8 mouse cellular contexts compared by ENCODE assay signal in the genomic region with DNA sequence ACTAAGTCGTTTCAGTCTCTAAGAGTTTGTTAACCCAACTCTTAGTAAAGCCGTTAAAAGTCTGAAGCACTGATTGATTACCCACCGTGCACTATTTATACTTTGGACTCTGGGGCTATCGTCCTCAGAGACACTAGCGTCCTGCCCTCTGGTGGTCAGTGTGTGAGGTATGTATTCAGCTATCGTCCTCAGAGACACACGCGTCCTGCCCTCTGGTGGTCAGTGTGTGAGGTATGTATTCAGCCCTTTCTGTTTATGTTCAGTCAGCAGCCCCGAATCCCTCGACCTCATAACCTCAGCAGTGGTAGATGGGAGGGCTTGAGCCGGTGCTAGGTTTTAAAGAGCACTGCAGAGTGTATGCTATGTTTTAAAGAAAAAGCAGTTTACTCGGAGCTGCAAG. TPM values are rescaled to one million over a fixed set of nuclear protein-coding genes. Genes with fewer than 3 reads are reported as not detected.
DNase-seq lines count a peak whose midpoint lies in the region; ATAC-seq and TF ChIP-seq lines count a peak whose summit lies in the region.

No protein-coding gene starts in this region.

- H3K4me1 ChIP-seq in heart, embryonic 11.5 days (ENCODE audit: control insufficient read depth, insufficient read depth, low read length): no peaks in the 10 kb centered on the region
- H3K4me1 ChIP-seq in intestine, postnatal 0 days (replicated peaks; ENCODE audit: control insufficient read depth, insufficient read depth, low read length): no peaks in the 10 kb centered on the region
- H3K4me1 ChIP-seq in midbrain, embryonic 14.5 days (ENCODE audit: control insufficient read depth, insufficient read depth, low read length): no peaks in the 10 kb centered on the region
- no peaks in the 10 kb centered on the region for H3K4me1 ChIP-seq in spleen, adult 2 months (ENCODE audit: control insufficient read depth, insufficient read depth, insufficient read length)

- TF ChIP-seq POLR2A in spleen, adult 2 months (IDR thresholded peaks at IDR 0.05; ENCODE audit: low read depth, low read length): no peak

- WGBS in heart, embryonic 11.5 days (ENCODE audit: insufficient replicate concordance): 45% methylated on average over 12 of the region's 12 CpGs
- 30% methylated on average over 12 of the region's 12 CpGs for WGBS in intestine, postnatal 0 days
- WGBS in midbrain, embryonic 14.5 days: 46% methylated on average over 12 of the region's 12 CpGs
- 24% methylated on average over 12 of the region's 12 CpGs for WGBS in spleen, adult 2 months

- no peak overlapping the region for H3K4me2 ChIP-seq in heart, embryonic 11.5 days
- H3K4me2 ChIP-seq in intestine, postnatal 0 days (replicated peaks; ENCODE audit: low read depth): no peak overlapping the region
- H3K4me2 ChIP-seq in midbrain, embryonic 14.5 days (ENCODE audit: low read length): no peak overlapping the region

- peak; percentile 98 for TF ChIP-seq CTCF in intestine, postnatal 0 days (IDR thresholded peaks at IDR 0.05; ENCODE audit: low read depth)
- TF ChIP-seq CTCF in spleen, adult 2 months (IDR thresholded peaks at IDR 0.05; ENCODE audit: extremely low read depth, insufficient read depth, insufficient read length, insufficient replicate concordance): peak; percentile 90; the same call in 1 of the 2 replicates

- intact Hi-C loops in left cerebral cortex, postnatal 36 days (cut with DNase I): no loop called here

- no peak overlapping the region for H3K4me3 ChIP-seq in heart, embryonic 11.5 days (ENCODE audit: low read depth, low read length)
- H3K4me3 ChIP-seq in intestine, postnatal 0 days (ENCODE audit: low read depth, low read length): no peak overlapping the region
- H3K4me3 ChIP-seq in midbrain, embryonic 14.5 days (replicated peaks; ENCODE audit: low read depth, low read length): no peak overlapping the region
- H3K4me3 ChIP-seq in spleen, adult 2 months (ENCODE audit: extremely low read depth, insufficient read depth, insufficient read length): no peak overlapping the region

- no peak overlapping the region for H3K27ac ChIP-seq in heart, embryonic 11.5 days (ENCODE audit: low read depth, low read length)
- no peak overlapping the region for H3K27ac ChIP-seq in intestine, postnatal 0 days (ENCODE audit: low read depth, low read length)
- no peak overlapping the region for H3K27ac ChIP-seq in midbrain, embryonic 14.5 days (replicated peaks; ENCODE audit: low read depth, low read length)
- no peak overlapping the region for H3K27ac ChIP-seq in spleen, adult 2 months (ENCODE audit: insufficient read depth, low read length)

- ATAC-seq in heart, embryonic 11.5 days (replicated peaks; ENCODE audit: insufficient number of reproducible peaks, low FRiP score, low TSS enrichment): no peak
- ATAC-seq in intestine, postnatal 0 days: peak; percentile 63; the same call in 1 of the 2 replicates
- ATAC-seq in midbrain, embryonic 14.5 days (ENCODE audit: low FRiP score, low TSS enrichment): peak; percentile 48; the same call in 1 of the 2 replicates

- peak; percentile 96 for DNase-seq in heart, adult 11 months
- DNase-seq in cerebellum, postnatal 4 days (ENCODE audit: low spot score in 2 of 2): peak; percentile 36 to 69
- peak; percentile 74 for DNase-seq in gastrocnemius, adult 18-20 months (ENCODE audit: low spot score)
- peak; percentile 48 to 67 for DNase-seq in left cerebral cortex, postnatal 36 days (ENCODE audit: low spot score in 2 of 2)
- DNase-seq in midbrain, embryonic 14.5 days: peak; percentile 82
- DNase-seq in spleen, adult 2 months (ENCODE audit: low read depth in 1 of 2, low spot score in 2 of 2): peak; percentile 74 to 77

- H3K36me3 ChIP-seq in heart, embryonic 11.5 days (ENCODE audit: control insufficient read depth, insufficient read depth, low read length): peaks cover 13% of the 10 kb centered on the region
- H3K36me3 ChIP-seq in intestine, postnatal 0 days (ENCODE audit: control insufficient read depth, insufficient read depth): peaks cover 5% of the 10 kb centered on the region; the same call in 1 of the 2 replicates
- H3K36me3 ChIP-seq in midbrain, embryonic 14.5 days (ENCODE audit: control insufficient read depth, insufficient read depth, low read length): peaks cover 78% of the 10 kb centered on the region
- peaks cover 4% of the 10 kb centered on the region; the same call in 1 of the 2 replicates for H3K36me3 ChIP-seq in spleen, adult 2 months (ENCODE audit: control insufficient read depth, insufficient read depth, low read length)

- H3K27me3 ChIP-seq in heart, embryonic 11.5 days (ENCODE audit: control insufficient read depth, insufficient read depth, low read length): no peaks in the 10 kb centered on the region
- H3K27me3 ChIP-seq in intestine, postnatal 0 days (replicated peaks; ENCODE audit: control insufficient read depth, insufficient read depth, low read length): no peaks in the 10 kb centered on the region
- no peaks in the 10 kb centered on the region for H3K27me3 ChIP-seq in midbrain, embryonic 14.5 days (ENCODE audit: control insufficient read depth, insufficient read depth, low read length)
- H3K27me3 ChIP-seq in spleen, adult 2 months (ENCODE audit: control insufficient read depth, insufficient read depth, low read length): no peaks in the 10 kb centered on the region

- 0 out of 2 replicates have a peak, but pooled peaks cover 2% of the 10 kb centered on the region for H3K9me3 ChIP-seq in heart, embryonic 11.5 days (replicated peaks; ENCODE audit: control insufficient read depth, low read length)
- no peaks in the 10 kb centered on the region for H3K9me3 ChIP-seq in intestine, postnatal 0 days (ENCODE audit: control insufficient read depth)
- no peaks in the 10 kb centered on the region for H3K9me3 ChIP-seq in midbrain, embryonic 14.5 days (ENCODE audit: control insufficient read depth, low read length)

- no peak overlapping the region for H3K9ac ChIP-seq in heart, embryonic 11.5 days (ENCODE audit: low read depth, low read length)
- H3K9ac ChIP-seq in intestine, postnatal 0 days (ENCODE audit: low read depth, low read length): no peak overlapping the region
- H3K9ac ChIP-seq in midbrain, embryonic 14.5 days (replicated peaks; ENCODE audit: low read length): no peak overlapping the region

RNA-seq across cellular contexts. Expression of a gene that starts 13.7 kb away (rescaled TPM):
- 6.5 and 6.7 TPM in 2 replicates for polyA plus RNA-seq in heart, embryonic 11.5 days (2014; fragmentation: Nextera tagmentation; extraction: Ambion mirVana)
- total RNA-seq in gastrocnemius, adult 18-20 months (2021): under 1 TPM; 0.50 to 0.88 TPM
- 3.6 and 4.2 TPM in 2 replicates for polyA plus RNA-seq in intestine, postnatal 0 days (2015; fragmentation: Nextera tagmentation; extraction: Ambion mirVana)
- 100 to 1,000 TPM; 132 to 191 TPM for total RNA-seq in left cerebral cortex, postnatal 36 days (2021)
- polyA plus RNA-seq in midbrain, embryonic 14.5 days (2014; fragmentation: Nextera tagmentation; extraction: Ambion mirVana): 113 and 117 TPM in 2 replicates
- polyA plus RNA-seq in spleen, adult 2 months (2012; rRNA removed): 1.3 and 1.8 TPM in 2 replicates

Comparison
In these comparisons a context has a peak if more than half of its experiments do, and no peak if none do; other contexts are left out.
1. RNA of a gene that starts 13.7 kb away (polyA plus RNA-seq): 113 to 117 TPM in midbrain, embryonic 14.5 days; 6.5 to 6.7 TPM in heart, embryonic 11.5 days, 3.6 to 4.2 TPM in intestine, postnatal 0 days and 1.3 to 1.8 TPM in spleen, adult 2 months; every median in the first group is over 10 times any median in the second.
2. Peak in every context shown above with its lines, with median percentiles within 50 percentile points of each other: DNase-seq.